Mouse (Mus musculus): ENCODE results near the gene Tgm2. TPM values are rescaled to one million over a fixed set of nuclear protein-coding genes. Genes with fewer than 3 reads are reported as not detected.

The Tgm2 gene
- polyA plus RNA-seq, 1 experiment: 13.3 TPM

DNA sequence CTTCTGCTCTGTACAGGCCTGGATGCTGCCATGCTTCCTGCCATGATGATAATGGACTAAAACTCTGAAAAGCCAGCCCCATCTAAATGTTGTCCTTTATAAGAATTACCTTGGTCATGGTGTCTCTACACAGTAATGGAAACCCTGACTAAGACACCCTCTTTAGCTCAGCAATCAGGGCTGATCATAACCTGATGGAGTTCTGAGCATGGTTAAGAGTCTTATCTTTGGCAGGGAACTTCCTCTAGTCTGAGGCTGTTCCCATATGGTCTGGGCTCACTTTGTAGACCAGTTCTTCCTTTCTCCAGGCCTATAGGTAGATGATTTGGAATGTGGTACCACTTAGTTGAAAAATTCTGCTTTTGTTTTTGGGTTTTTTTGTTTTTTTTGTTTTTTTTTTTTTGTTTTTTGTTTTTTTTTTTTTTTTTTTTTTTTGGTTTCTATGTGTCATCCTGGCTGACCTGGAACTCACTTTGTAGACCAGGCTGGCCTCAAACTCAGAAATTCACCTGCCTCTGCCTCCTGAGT is 77.7 kb downstream of the Tgm2 start:
- H3K4me1 ChIP-seq (ENCODE audit: control insufficient read depth, insufficient read depth, low read length): no peaks in the 10 kb centered on the region
- H3K4me3 ChIP-seq (ENCODE audit: insufficient read depth, low read length): no peak overlapping the region
- H3K27ac ChIP-seq (ENCODE audit: insufficient read depth, low read length): no peak overlapping the region
- TF ChIP-seq POLR2A (IDR thresholded peaks at IDR 0.05; ENCODE audit: extremely low read depth, insufficient read depth, low read length) (no peak), CTCF (IDR thresholded peaks at IDR 0.05; ENCODE audit: extremely low read depth, insufficient read depth, low read length) (no peak)

DNA sequence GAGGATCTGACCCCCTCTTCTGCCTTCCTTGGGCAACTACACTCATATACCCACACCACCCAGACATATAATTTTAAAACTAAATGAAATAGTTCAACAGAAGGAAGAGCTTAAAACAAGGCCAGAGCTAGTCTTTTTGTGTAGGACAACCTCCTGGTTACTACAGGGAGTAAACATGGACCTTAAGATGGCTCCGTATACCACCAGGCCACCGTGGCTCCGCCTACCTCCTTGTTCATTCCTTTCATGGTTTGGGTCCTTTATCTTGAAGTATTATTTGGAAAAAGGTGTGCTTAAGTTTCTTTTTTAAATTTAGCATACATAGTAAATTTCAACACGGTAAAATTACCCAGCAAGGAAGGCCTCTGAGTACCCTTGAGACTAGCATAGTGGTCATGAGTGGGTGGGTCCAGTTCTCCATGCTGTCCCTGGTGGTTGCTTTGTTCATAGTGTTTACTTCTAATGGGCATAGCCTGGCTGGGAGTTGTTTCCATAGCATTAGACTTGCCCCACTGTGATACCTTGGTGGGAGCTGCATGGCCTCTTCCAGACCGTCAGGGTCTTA is 78.9 kb downstream of the Tgm2 start:
- no peak overlapping the region for H3K27ac ChIP-seq (ENCODE audit: insufficient read depth, low read length)
- H3K4me1 ChIP-seq (ENCODE audit: control insufficient read depth, insufficient read depth, low read length): no peaks in the 10 kb centered on the region
- H3K4me3 ChIP-seq (ENCODE audit: insufficient read depth, low read length): no peak overlapping the region
- no peak for TF ChIP-seq CTCF (IDR thresholded peaks at IDR 0.05; ENCODE audit: extremely low read depth, insufficient read depth, low read length)
- TF ChIP-seq POLR2A (IDR thresholded peaks at IDR 0.05; ENCODE audit: extremely low read depth, insufficient read depth, low read length): no peak

DNA sequence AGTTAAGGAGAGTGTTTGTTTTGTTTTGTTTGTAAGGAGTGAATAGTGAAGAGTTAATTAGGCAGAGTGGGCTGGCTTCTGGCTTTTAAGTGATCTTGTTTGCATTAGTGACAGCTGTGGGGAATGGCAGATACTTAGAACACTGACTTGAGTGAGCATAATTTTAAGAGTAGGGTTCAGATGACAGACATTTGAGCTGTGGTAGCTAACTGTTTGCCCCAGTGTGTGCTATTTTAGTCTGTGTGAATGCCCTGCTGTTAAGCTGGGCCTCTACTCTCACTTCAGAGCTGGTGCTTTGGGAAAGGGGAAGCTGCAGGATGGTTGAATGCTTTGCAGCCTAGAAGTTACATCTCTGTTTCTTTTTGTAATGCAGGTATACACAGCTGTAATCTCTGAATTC is 79.8 kb downstream of the Tgm2 start:
- TF ChIP-seq POLR2A (IDR thresholded peaks at IDR 0.05; ENCODE audit: extremely low read depth, insufficient read depth, low read length) (no peak), CTCF (IDR thresholded peaks at IDR 0.05; ENCODE audit: extremely low read depth, insufficient read depth, low read length) (no peak)
- no peak overlapping the region for H3K27ac ChIP-seq (ENCODE audit: insufficient read depth, low read length)
- no peaks in the 10 kb centered on the region for H3K4me1 ChIP-seq (ENCODE audit: control insufficient read depth, insufficient read depth, low read length)
- H3K4me3 ChIP-seq (ENCODE audit: insufficient read depth, low read length): no peak overlapping the region

Other genes starting within 250 kb of the Tgm2 start
- gene Vstm2l, start 231.8 kb downstream of the Tgm2 start, polyA plus RNA-seq (2012; rRNA removed): 58.6 and 65.1 TPM in 2 replicates
- 17.7 and 18.5 TPM in 2 replicates for gene Tti1, start 118.0 kb downstream of the Tgm2 start, polyA plus RNA-seq (2012; rRNA removed)
- 15.4 and 17.1 TPM in 2 replicates for gene Rprd1b, start 117.9 kb downstream of the Tgm2 start, polyA plus RNA-seq (2012; rRNA removed)
- 3.9 and 4.3 TPM in 2 replicates for gene D630003M21Rik, start 82.8 kb upstream of the Tgm2 start, polyA plus RNA-seq (2012; rRNA removed)
- not detected in 2 replicates for gene Bpi, start 111.7 kb upstream of the Tgm2 start, polyA plus RNA-seq (2012; rRNA removed)
- gene Lbp, start 160.1 kb upstream of the Tgm2 start, polyA plus RNA-seq (2012; rRNA removed): 1.5 and 5.0 TPM in 2 replicates
- gene Snhg11, start 229.2 kb upstream of the Tgm2 start, polyA plus RNA-seq (2012; rRNA removed): 1,659 and 1,881 TPM in 2 replicates